Mouse (Mus musculus) bone marrow macrophage, adult 2 months (primary cell): ENCODE data around the gene Myo3b.

Experiments used
- CTCF ChIP-seq: IDR thresholded peaks from 2 replicates; pipeline ENCODE4 v1.5.1; 2012; ENCODE audit warnings: low read depth, mild to moderate bottlenecking, low read length, moderate library complexity
- POLR2A ChIP-seq: IDR thresholded peaks from 2 replicates; pipeline ENCODE4 v1.6.1; 2012; ENCODE audit warnings: mild to moderate bottlenecking, low read depth, low read length, borderline replicate concordance

- TF ChIP-seq CTCF (no peak), POLR2A (no peak)
Observed at GRCm38 (mm10) chr2:70148821-70149510, 110.0 kb downstream of the Myo3b start.
